Mouse (Mus musculus) MEL (cell line): Measurements from ENCODE around the gene 6430548M08Rik. TPM values are rescaled to one million over a fixed set of nuclear protein-coding genes. Genes with fewer than 3 reads are reported as not detected.

ENCODE experiments used
- DNase-seq: peaks from one replicate; pipeline ENCODE4 v3.0.0; 2011; ENCODE audit warnings: low read depth, low spot score
- H3K27ac ChIP-seq: 2 replicates; pipeline ENCODE4 v1.5.1; 2012; ENCODE audit warnings: low read depth, mild to moderate bottlenecking, control low read depth, low read length, moderate library complexity; ENCODE audit not compliant: control insufficient read depth
- H3K27me3 ChIP-seq, 2 experiments: fragments of 150-350 bp in 1 of 2; sonication (generic) in 1 of 2; 2 replicates each; pipeline ENCODE4 v1.6.1; 2012; ENCODE audit warnings: low read length in 2 of 2, mild to moderate bottlenecking in 2 of 2, improper control_type of control experiment in 1 of 2, moderate library complexity in 1 of 2; ENCODE audit not compliant: insufficient read depth in 2 of 2, control insufficient read depth in 1 of 2
- H3K36me3 ChIP-seq, 2 experiments: 2 replicates each; pipeline ENCODE4 v1.6.1; 2012 to 2014; ENCODE audit warnings: low read length in 2 of 2, improper control_type of control experiment in 1 of 2, inconsistent platforms in 1 of 2, mild to moderate bottlenecking in 1 of 2; ENCODE audit not compliant: insufficient read depth in 2 of 2, control insufficient read depth in 1 of 2
- H3K4me1 ChIP-seq, 2 experiments: fragments of 150-350 bp in 1 of 2; sonication (generic) in 1 of 2; 2 replicates each; pipeline ENCODE4 v1.6.1; 2012; ENCODE audit warnings: low read length in 2 of 2, improper control_type of control experiment in 1 of 2, mild to moderate bottlenecking in 1 of 2; ENCODE audit not compliant: insufficient read depth in 2 of 2, control insufficient read depth in 1 of 2
- H3K4me3 ChIP-seq, 2 experiments: fragments of 150-350 bp in 1 of 2; sonication (generic) in 1 of 2; 2 replicates each; pipeline ENCODE4 v1.5.1; 2012; ENCODE audit warnings: low read depth in 2 of 2, low read length in 2 of 2, mild to moderate bottlenecking in 2 of 2, moderate library complexity in 2 of 2, control low read depth in 1 of 2, improper control_type of control experiment in 1 of 2; ENCODE audit not compliant: control insufficient read depth in 1 of 2, insufficient read depth in 1 of 2
- H3K79me2 ChIP-seq: 2 replicates; pipeline ENCODE4 v1.6.1; 2012; ENCODE audit warnings: mild to moderate bottlenecking, low read length, moderate library complexity; ENCODE audit not compliant: control insufficient read depth, poor library complexity, insufficient read depth
- H3K9ac ChIP-seq: 2 replicates; pipeline ENCODE4 v1.6.1; 2012; ENCODE audit warnings: low read depth, mild to moderate bottlenecking, control low read depth, low read length, moderate library complexity; ENCODE audit not compliant: control insufficient read depth, poor library complexity, severe bottlenecking
- H3K9me3 ChIP-seq: fragments of 150-350 bp; sonication (generic); replicated peaks from 2 replicates; pipeline ENCODE4 v1.6.1; 2012; ENCODE audit warnings: mild to moderate bottlenecking, low read length, improper control_type of control experiment, moderate library complexity; ENCODE audit not compliant: insufficient read depth
- CHD1 ChIP-seq: IDR thresholded peaks from 2 replicates; pipeline ENCODE4 v1.6.1; 2012; ENCODE audit warnings: low read depth, mild to moderate bottlenecking, inconsistent platforms, low read length, improper control_type of control experiment
- ELF1 ChIP-seq: IDR thresholded peaks from 2 replicates; pipeline ENCODE4 v1.6.1; 2014; ENCODE audit warnings: low read depth, mild to moderate bottlenecking, inconsistent platforms, low read length, improper control_type of control experiment, moderate library complexity
- ETS1 ChIP-seq: IDR thresholded peaks from 2 replicates; pipeline ENCODE4 v1.6.1; 2012; ENCODE audit warnings: low read depth, mild to moderate bottlenecking, inconsistent platforms, low read length, improper control_type of control experiment, moderate library complexity
- GABPA ChIP-seq: IDR thresholded peaks from 2 replicates; pipeline ENCODE4 v1.6.1; 2012; ENCODE audit warnings: low read depth, mild to moderate bottlenecking, inconsistent platforms, low read length, improper control_type of control experiment, moderate library complexity
- HCFC1 ChIP-seq: IDR thresholded peaks from 2 replicates; pipeline ENCODE4 v1.6.1; 2012; ENCODE audit warnings: low read depth, mild to moderate bottlenecking, inconsistent platforms, low read length, improper control_type of control experiment, moderate library complexity
- KAT2A ChIP-seq: conservative IDR thresholded peaks from 2 replicates; pipeline ENCODE4 v1.6.1; 2012; ENCODE audit warnings: low read depth, low read length, improper control_type of control experiment, inconsistent platforms
- MAFK ChIP-seq: IDR thresholded peaks from 2 replicates; pipeline ENCODE4 v1.6.1; 2011; ENCODE audit warnings: low read depth, mild to moderate bottlenecking, low read length, improper control_type of control experiment, borderline replicate concordance
- MYC ChIP-seq: IDR thresholded peaks from 2 replicates; pipeline ENCODE4 v1.6.1; 2011; ENCODE audit warnings: low read depth, mild to moderate bottlenecking, low read length, improper control_type of control experiment, moderate library complexity
- NELFE ChIP-seq: IDR thresholded peaks from 2 replicates; pipeline ENCODE4 v1.6.1; 2011; ENCODE audit warnings: low read depth, low read length, improper control_type of control experiment
- POLR2AphosphoS2 ChIP-seq: IDR thresholded peaks from 2 replicates; pipeline ENCODE4 v1.6.1; 2011; ENCODE audit warnings: low read length, improper control_type of control experiment
- POLR2AphosphoS5 ChIP-seq: IDR thresholded peaks from 2 replicates; pipeline ENCODE4 v1.6.1; 2012; ENCODE audit warnings: low read depth, borderline replicate concordance, mild to moderate bottlenecking, inconsistent platforms, low read length, moderate library complexity, mixed read lengths
- RAD21 ChIP-seq: IDR thresholded peaks from 2 replicates; pipeline ENCODE4 v1.6.1; 2011; ENCODE audit warnings: mild to moderate bottlenecking, low read depth, low read length, improper control_type of control experiment
- SMC3 ChIP-seq: IDR thresholded peaks from 2 replicates; pipeline ENCODE4 v1.6.1; 2011; ENCODE audit warnings: low read depth, low read length, improper control_type of control experiment
- TBP ChIP-seq: IDR thresholded peaks from 2 replicates; pipeline ENCODE4 v1.8.0; 2011; ENCODE audit warnings: low read depth, low read length, improper control_type of control experiment
- ZC3H11A ChIP-seq: IDR thresholded peaks from 2 replicates; pipeline ENCODE4 v1.6.1; 2012; ENCODE audit warnings: low read depth, mild to moderate bottlenecking, inconsistent platforms, low read length, improper control_type of control experiment
- ZNF384 ChIP-seq: IDR thresholded peaks from 2 replicates; pipeline ENCODE4 v1.6.1; 2012; ENCODE audit warnings: low read depth, mild to moderate bottlenecking, inconsistent platforms, low read length, improper control_type of control experiment
- polyA plus RNA-seq, 2 experiments: library from polyadenylated mRNA; stranded (reverse) in 1 of 2; unstranded in 1 of 2; fragments of >175 nt in 1 of 2; fragments of >200 nt in 1 of 2; gene quantifications; 2 replicates each; pipeline versions ENCODE4 v1.2.1 to v1.2.4; 2012; ENCODE audit warnings: low replicate concordance in 2 of 2, low read depth in 1 of 2; ENCODE audit not compliant: insufficient read length in 2 of 2, insufficient read depth in 1 of 2, missing spikeins in 1 of 2
- total RNA-seq: library from RNA; depleted of rRNA; stranded (reverse); fragments of 300-350 nt; gene quantifications from 2 replicates; pipeline ENCODE4 v1.2.3, GENCODE M21; 2012

6430548M08Rik gene
- total and polyA plus RNA-seq, 3 experiments, result 0.96 to 1.9 TPM; not detected in 1

DNA sequence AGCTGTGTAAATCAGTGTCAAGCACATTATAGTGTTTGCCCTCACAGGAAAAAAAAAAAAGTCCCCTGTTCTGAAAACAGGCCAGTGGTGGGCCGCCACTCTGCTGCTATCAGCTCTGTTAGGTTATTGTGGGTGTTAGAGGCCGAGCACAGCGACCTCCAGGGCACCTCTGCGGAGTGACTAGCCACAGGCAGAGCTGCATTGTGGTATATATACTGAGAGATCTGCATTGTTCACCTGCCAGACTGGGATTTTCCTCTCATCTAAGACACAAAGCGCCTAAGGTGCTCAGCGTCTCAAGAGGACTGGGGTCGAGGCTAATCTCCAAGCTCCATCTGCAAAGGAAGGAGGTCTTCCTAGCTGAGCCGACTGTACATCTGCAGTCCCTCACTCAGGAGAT lies 49.4 kb downstream of the 6430548M08Rik start:
- no peaks in the 10 kb centered on the region for H3K4me1 ChIP-seq
- no peak overlapping the region for H3K27ac ChIP-seq
- H3K79me2 ChIP-seq, result no peaks in the 10 kb centered on the region
- peaks cover 0 to 1% of the 10 kb centered on the region in 2 experiments; a peak in 1 of 4 replicates for H3K27me3 ChIP-seq
- TF ChIP-seq POLR2AphosphoS2 (no peak), ETS1 (no peak), MYC (no peak), GABPA (no peak), CHD1 (no peak), ZC3H11A (no peak), HCFC1 (no peak)
- H3K9ac ChIP-seq, result no peak overlapping the region
- no peak overlapping the region for H3K4me3 ChIP-seq
- no peaks in the 10 kb centered on the region for H3K9me3 ChIP-seq
- no peaks in the 10 kb centered on the region for H3K36me3 ChIP-seq
- DNase-seq, result no peak

- Histone ChIP-seq H3K9me3 (no peaks in the 10 kb centered on the region), H3K79me2 (no peaks in the 10 kb centered on the region), H3K4me1 (no peaks in the 10 kb centered on the region), H3K27ac (no peak overlapping the region), H3K4me3 (no peak overlapping the region), H3K27me3 (peaks cover 0 to 1% of the 10 kb centered on the region in 2 experiments; a peak in 2 of 4 replicates), H3K9ac (no peak overlapping the region), H3K36me3 (no peaks in the 10 kb centered on the region)
- no peak for TF ChIP-seq KAT2A
- no peak for TF ChIP-seq TBP
- no peak for TF ChIP-seq MAFK
- TF ChIP-seq SMC3, result no peak
- TF ChIP-seq POLR2AphosphoS5, result no peak
- no peak for TF ChIP-seq ZNF384
- no peak for TF ChIP-seq NELFE
- no peak for DNase-seq
These were observed 50.1 kb downstream of the 6430548M08Rik start for GRCm38 (mm10) chr8:120164026-120164425.

GRCm38 (mm10) chr8:120167136-120167535 lies 53.2 kb downstream of the 6430548M08Rik start:
- H3K36me3 ChIP-seq, result no peaks in the 10 kb centered on the region

More at GRCm38 (mm10) chr8:120167136-120167535, 53.2 kb downstream of the 6430548M08Rik start:
- Histone ChIP-seq H3K27ac (no peak overlapping the region), H3K27me3 (peaks cover 0 to 1% of the 10 kb centered on the region in 2 experiments; a peak in 2 of 4 replicates), H3K79me2 (no peaks in the 10 kb centered on the region), H3K9ac (no peak overlapping the region), H3K4me3 (no peak overlapping the region), H3K9me3 (no peaks in the 10 kb centered on the region), H3K4me1 (no peaks in the 10 kb centered on the region)
- no peak for DNase-seq
- TF ChIP-seq ELF1, result no peak
- no peak for TF ChIP-seq RAD21
